Comparison of ENCODE assay signal across 19 mouse cellular contexts in the genomic region with DNA sequence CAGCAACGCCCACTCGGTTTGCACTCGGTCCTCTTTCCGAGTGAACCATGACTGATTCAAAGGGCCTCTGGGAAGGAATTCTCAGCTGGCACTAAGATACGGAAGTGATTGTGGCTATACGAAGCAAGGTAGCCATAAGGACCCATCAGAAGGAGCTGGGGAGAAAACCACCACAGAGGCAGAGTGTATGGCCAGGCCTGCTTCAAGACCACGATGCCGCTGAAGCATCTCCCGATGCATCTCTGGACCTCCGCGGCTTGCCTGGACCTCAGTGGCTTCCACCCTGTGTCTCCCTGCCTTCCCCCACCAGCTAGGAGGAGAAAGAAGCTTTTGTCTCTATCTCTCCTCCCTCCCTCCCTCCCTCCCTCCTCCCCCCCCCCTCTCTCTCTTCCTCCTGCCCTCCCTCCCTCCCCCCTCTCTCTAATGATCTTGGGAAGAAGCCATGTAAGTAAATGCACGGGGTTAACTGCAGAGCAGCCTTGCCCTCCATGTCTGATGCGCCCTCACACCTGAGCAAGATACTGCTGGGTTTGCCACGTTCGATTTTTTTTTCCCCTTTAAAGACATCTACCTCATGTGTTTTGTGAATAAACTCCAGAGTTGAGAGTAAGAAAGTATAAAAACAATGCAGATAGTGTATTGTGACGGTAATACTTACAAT. TPM values are rescaled to one million over a fixed set of nuclear protein-coding genes. Genes with fewer than 3 reads are reported as not detected.
A peak's percentile ranks its signal among the peaks of the same experiment; 100 is the strongest.
DNase-seq lines count a peak whose midpoint lies in the region; ATAC-seq lines count a peak whose summit lies in the region.
"Had no signal": no experiment of that assay in that cellular context is flagged by ENCODE, and none has a peak within 500 bp of the region (broad histone marks: within the 10 kb centered on the region; RNA-seq: fewer than 3 reads in every experiment).

No protein-coding gene starts in this region.

- H3K27me3 ChIP-seq in hindbrain, embryonic 10.5 days (ENCODE audit: insufficient read depth, poor library complexity, severe bottlenecking): no peaks in the 10 kb centered on the region
- H3K27me3 ChIP-seq in hindbrain, embryonic 14.5 days (ENCODE audit: control insufficient read depth, insufficient read depth, low read length): no peaks in the 10 kb centered on the region
- no peaks in the 10 kb centered on the region for H3K27me3 ChIP-seq in hindbrain, embryonic 13.5 days
- H3K27me3 ChIP-seq: heart, embryonic 13.5 days; intestine, embryonic 15.5 days; lung, embryonic 15.5 days had no signal

- H3K4me3 ChIP-seq in hindbrain, embryonic 10.5 days: 0 out of 2 replicates have a peak overlapping the region, but pooled peaks have one; percentile 16
- no peak overlapping the region for H3K4me3 ChIP-seq in hindbrain, embryonic 14.5 days (replicated peaks; ENCODE audit: low read length)
- H3K4me3 ChIP-seq in hindbrain, embryonic 13.5 days: no peak overlapping the region
- H3K4me3 ChIP-seq: heart, embryonic 13.5 days; intestine, embryonic 15.5 days; layer of hippocampus, adult 2 months; liver, embryonic 13.5 days; lung, embryonic 15.5 days had no signal

- no peaks in the 10 kb centered on the region for H3K9me3 ChIP-seq in hindbrain, embryonic 10.5 days
- no peaks in the 10 kb centered on the region for H3K9me3 ChIP-seq in hindbrain, embryonic 14.5 days (ENCODE audit: control insufficient read depth, low read length)
- H3K9me3 ChIP-seq in hindbrain, embryonic 13.5 days: no peaks in the 10 kb centered on the region
- H3K9me3 ChIP-seq: heart, embryonic 13.5 days; intestine, embryonic 15.5 days; liver, embryonic 13.5 days; lung, embryonic 15.5 days had no signal

- H3K9ac ChIP-seq in hindbrain, embryonic 14.5 days: no peak overlapping the region
- H3K9ac ChIP-seq in hindbrain, embryonic 13.5 days: no peak overlapping the region
- H3K9ac ChIP-seq: heart, embryonic 13.5 days; intestine, embryonic 15.5 days; liver, embryonic 13.5 days; lung, embryonic 15.5 days had no signal

- peak overlapping the region; percentile 66 for H3K27ac ChIP-seq in hindbrain, embryonic 10.5 days
- no peak overlapping the region for H3K27ac ChIP-seq in hindbrain, embryonic 14.5 days
- H3K27ac ChIP-seq in hindbrain, embryonic 13.5 days: no peak overlapping the region
- H3K27ac ChIP-seq: heart, embryonic 13.5 days; intestine, embryonic 15.5 days; kidney, postnatal 0 days; layer of hippocampus, adult 2 months; liver, embryonic 13.5 days; lung, embryonic 15.5 days had no signal

- peaks cover 20% of the 10 kb centered on the region for H3K4me1 ChIP-seq in hindbrain, embryonic 10.5 days (replicated peaks)
- no peaks in the 10 kb centered on the region; the same call in 1 of the 2 replicates for H3K4me1 ChIP-seq in hindbrain, embryonic 14.5 days (replicated peaks; ENCODE audit: control insufficient read depth, insufficient read depth, low read length)
- 0 out of 2 replicates have a peak, but pooled peaks cover 4% of the 10 kb centered on the region for H3K4me1 ChIP-seq in hindbrain, embryonic 13.5 days (replicated peaks)

- H3K36me3 ChIP-seq in hindbrain, embryonic 10.5 days: no peaks in the 10 kb centered on the region
- no peaks in the 10 kb centered on the region for H3K36me3 ChIP-seq in hindbrain, embryonic 14.5 days (replicated peaks; ENCODE audit: control insufficient read depth, insufficient read depth)
- no peaks in the 10 kb centered on the region for H3K36me3 ChIP-seq in hindbrain, embryonic 13.5 days
- H3K36me3 ChIP-seq: heart, embryonic 13.5 days; intestine, embryonic 15.5 days; liver, embryonic 13.5 days; lung, embryonic 15.5 days had no signal

- 55% methylated on average over 16 of the region's 16 CpGs for WGBS in hindbrain, embryonic 10.5 days
- WGBS in hindbrain, embryonic 14.5 days: 55% methylated on average over 16 of the region's 16 CpGs
- 53% methylated on average over 16 of the region's 16 CpGs for WGBS in hindbrain, embryonic 13.5 days

- no peak for DNase-seq in hindbrain, embryonic 10.5 days (ENCODE audit: low spot score)
- DNase-seq in hindbrain, embryonic 14.5 days (ENCODE audit: low spot score): no peak
- peak; percentile 82 for DNase-seq in retina, postnatal 1 day
- no peak for DNase-seq in retina, embryonic 14.5 days (ENCODE audit: low spot score)
- no peak for DNase-seq in right cerebral cortex, postnatal 4 days
- no peak for DNase-seq in cerebellum, postnatal 25 days
- DNase-seq: cerebellum, adult 8-10 months; gastrocnemius, postnatal 36 days; heart, postnatal 36 days; left cerebral cortex, postnatal 4 days; liver, embryonic 13.5 days; right cerebral cortex, adult 18-20 months; spleen, adult 18-20 months had no signal

- H3K4me2 ChIP-seq in hindbrain, embryonic 14.5 days (replicated peaks): no peak overlapping the region
- H3K4me2 ChIP-seq in hindbrain, embryonic 13.5 days: peak overlapping the region; percentile 21; the same call in 1 of the 2 replicates
- H3K4me2 ChIP-seq: heart, embryonic 13.5 days; intestine, embryonic 15.5 days; liver, embryonic 13.5 days; lung, embryonic 15.5 days had no signal

- no peak for ATAC-seq in hindbrain, embryonic 14.5 days (ENCODE audit: low FRiP score)
- peak; percentile 65; the same call in 1 of the 2 replicates for ATAC-seq in hindbrain, embryonic 13.5 days (ENCODE audit: low FRiP score)
- ATAC-seq: intestine, embryonic 15.5 days had no signal

RNA-seq across cellular contexts. Expression of a gene that starts 53.2 kb away (rescaled TPM):
- polyA plus RNA-seq in hindbrain, embryonic 10.5 days (2016; fragmentation: Nextera tagmentation; extraction: Ambion mirVana): 7.5 and 10.7 TPM in 2 replicates
- polyA plus RNA-seq in hindbrain, embryonic 14.5 days (2014; fragmentation: Nextera tagmentation; extraction: Ambion mirVana): 4.3 TPM in 2 replicates
- 14.1 and 17.7 TPM in 2 replicates for polyA plus RNA-seq in hindbrain, embryonic 13.5 days (2015; fragmentation: Nextera tagmentation; extraction: Ambion mirVana)
- polyA plus RNA-seq: heart, embryonic 13.5 days had no signal
